Mouse (Mus musculus) gastrocnemius, postnatal 4 days (tissue): ENCODE results near the gene Zmpste24. TPM values are rescaled to one million over a fixed set of nuclear protein-coding genes. Genes with fewer than 3 reads are reported as not detected.
A peak's percentile ranks its signal among the peaks of the same experiment; 100 is the strongest.
"Not testable (repeated sequence)": the region's sequence is repeated elsewhere in the genome, so short reads cannot be mapped to it uniquely, and the experiment has no call there.

ENCODE experiments used
- DNase-seq, 2 experiments: peaks; one replicate each; pipeline ENCODE4 v3.0.0; 2021 to 2022; ENCODE audit warnings: low spot score in 2 of 2, mixed read lengths in 2 of 2
- long read RNA-seq, 2 experiments: library from polyadenylated mRNA; stranded (forward); transcript quantifications; one replicate each; pipeline ENCODE4 v2.0.0; 2021
- total RNA-seq, 2 experiments: library from RNA; stranded (reverse); gene quantifications; 2 replicates each; pipeline ENCODE4 v1.2.3; 2021

Gene Zmpste24
- total RNA-seq, result 10 to 100 TPM; 23.0 to 24.0 TPM
- long read RNA-seq, experiment 1, transcript Zmpste24-201 (10 exons, 3,429 nt), result major isoform, 17 of 21 reads
- long read RNA-seq, experiment 1, partial matches to known transcripts, result 2 of 21 reads
- long read RNA-seq, experiment 1, other reads (novel, unspliced or antisense), result 2 of 21 reads
- long read RNA-seq, experiment 2, transcript Zmpste24-201 (10 exons, 3,429 nt), result major isoform, 36 of 38 reads
- long read RNA-seq, experiment 2, partial matches to known transcripts, result 1 of 38 reads
- long read RNA-seq, experiment 2, other reads (novel, unspliced or antisense), result 1 of 38 reads

GRCm38 (mm10) chr4:121097650-121098378 is at the start of gene Zmpste24:
TSS of gene Zmpste24 (minus strand) at chr4:121098241.
- peak; percentile 55 to 83 for DNase-seq

- no peak for DNase-seq
Observed at GRCm38 (mm10) chr4:121109126-121109525, 11.1 kb upstream of the Zmpste24 start, which contains the start of gene Tmco2. TSS of gene Tmco2 (minus strand) at chr4:121109226.

- DNase-seq, result no peak
Observed at GRCm38 (mm10) chr4:121103304-121103703, 5.3 kb upstream of the Zmpste24 start.

GRCm38 (mm10) chr4:121090211-121090610 is 7.8 kb downstream of the Zmpste24 start:
- DNase-seq, result no peak

- DNase-seq, result no peak
Observed at GRCm38 (mm10) chr4:121088696-121089095, 9.3 kb downstream of the Zmpste24 start.

GRCm38 (mm10) chr4:121084506-121084905 is 13.5 kb downstream of the Zmpste24 start:
- DNase-seq, result no peak

GRCm38 (mm10) chr4:121080395-121080794 is 17.6 kb downstream of the Zmpste24 start:
- DNase-seq, result no peak

GRCm38 (mm10) chr4:121077915-121078646 is 20.0 kb downstream of the Zmpste24 start:
- no peak for DNase-seq

GRCm38 (mm10) chr4:121074250-121074649 is 23.8 kb downstream of the Zmpste24 start:
- no peak for DNase-seq

- no peak for DNase-seq
Observed at GRCm38 (mm10) chr4:121065336-121065735, 32.7 kb downstream of the Zmpste24 start.

GRCm38 (mm10) chr4:121059218-121059617 is 38.8 kb downstream of the Zmpste24 start:
- not testable (repeated sequence) for DNase-seq

- no peak for DNase-seq
Observed at GRCm38 (mm10) chr4:121057032-121057431, 41.0 kb downstream of the Zmpste24 start.

- DNase-seq, result no peak
Observed at GRCm38 (mm10) chr4:121056342-121056741, 41.7 kb downstream of the Zmpste24 start.

GRCm38 (mm10) chr4:121052454-121053323 is 45.4 kb downstream of the Zmpste24 start:
- no peak for DNase-seq

GRCm38 (mm10) chr4:121051863-121052262 is 46.2 kb downstream of the Zmpste24 start:
- no peak for DNase-seq

GRCm38 (mm10) chr4:121042946-121043345 is 55.1 kb downstream of the Zmpste24 start:
- no peak for DNase-seq

GRCm38 (mm10) chr4:121042472-121042871 is 55.6 kb downstream of the Zmpste24 start:
- DNase-seq, result no peak

- peak in 1 of 2 experiments; percentile 63 for DNase-seq
Observed at GRCm38 (mm10) chr4:121040897-121041671, 57.0 kb downstream of the Zmpste24 start.

GRCm38 (mm10) chr4:121040323-121040722 is 57.7 kb downstream of the Zmpste24 start:
- no peak for DNase-seq
